Mouse (Mus musculus) left cerebral cortex, postnatal 14 days (tissue): ENCODE results near the gene Tal1. TPM values are rescaled to one million over a fixed set of nuclear protein-coding genes. Genes with fewer than 3 reads are reported as not detected.

Experiments
- DNase-seq, 2 experiments: peaks; one replicate each; pipeline ENCODE4 v3.0.0; 2021 to 2022; ENCODE audit warnings: low spot score in 2 of 2, mixed read lengths in 1 of 2
- intact Hi-C: fragments of 180-260 bp; cut with DNase I; formaldehyde crosslinking; loops from one replicate; pipeline ENCODE4 v1.15.1; 2025
- long read RNA-seq, 2 experiments: library from polyadenylated mRNA; stranded (forward); transcript quantifications; one replicate each; pipeline ENCODE4 v2.0.0; 2021
- total RNA-seq, 2 experiments: library from RNA; stranded (reverse); gene quantifications; 2 replicates each; pipeline ENCODE4 v1.2.3; 2021

Tal1 gene
- total RNA-seq = 1 to 10 TPM; 2.3 to 2.7 TPM
- long read RNA-seq, experiment 1 = 0 reads
- long read RNA-seq, experiment 2, partial matches to known transcripts = 0 of 1 reads
- long read RNA-seq, experiment 2, other reads (novel, unspliced or antisense) = 1 of 1 reads

DNA sequence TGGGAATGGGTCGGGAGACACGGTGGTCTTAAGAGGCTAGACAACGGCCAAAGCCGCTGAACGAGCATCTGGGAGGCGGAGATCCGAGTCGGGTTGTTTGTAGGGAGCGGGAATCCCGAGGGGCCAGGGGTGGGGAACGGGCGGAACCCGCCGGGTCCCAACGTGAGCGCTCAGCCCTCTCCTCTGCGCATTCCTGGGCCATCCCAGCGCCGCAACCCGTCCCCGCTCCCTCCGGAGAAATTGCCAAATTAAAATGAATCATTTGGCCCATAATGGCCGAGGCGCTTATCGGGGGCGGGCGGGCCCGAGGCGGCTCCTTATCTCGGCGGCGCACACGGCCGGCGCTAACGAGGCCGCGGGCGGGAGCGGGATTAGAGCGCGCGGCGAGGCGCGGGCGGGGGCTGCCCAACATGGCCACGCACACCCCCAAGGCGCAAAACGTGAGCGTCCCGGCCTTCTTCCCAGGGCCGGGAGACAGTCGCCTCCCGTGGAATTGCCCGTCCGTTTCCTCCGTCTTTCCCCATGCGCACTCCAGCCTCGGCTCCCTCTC, at the start of gene Tal1:
Tal1 (plus strand) TSS at position 56 of the 550 bp plus-strand sequence.
- no peak for DNase-seq
- intact Hi-C loops = loop anchor here (5.0 kb wide), 2 partner anchors 154 to 881 kb away; partner anchors contain the start of gene Dmbx1

- DNase-seq = no peak
- intact Hi-C loops = no loop called here
Measured at GRCm38 (mm10) chr4:115014276-115014675, 42.0 kb upstream of the Tal1 start.

DNA sequence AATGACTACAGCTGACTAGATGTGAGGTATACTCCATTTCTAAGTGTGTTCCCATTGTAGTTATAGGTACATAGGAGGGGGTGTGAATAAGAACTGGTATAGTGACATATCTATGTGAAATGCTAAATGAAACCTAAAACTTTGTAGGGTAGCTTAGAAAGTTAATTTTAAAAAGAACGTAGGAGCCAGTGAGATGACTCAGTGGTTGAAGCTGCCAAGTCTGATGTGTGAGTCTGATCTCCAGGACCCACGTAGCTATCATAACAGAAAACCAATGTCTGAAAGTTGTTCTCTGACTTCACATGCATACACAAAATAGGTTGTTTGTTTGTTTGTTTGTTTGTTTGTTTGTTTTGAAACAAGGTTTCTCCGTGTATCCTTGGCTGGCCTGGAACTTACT, 36.2 kb upstream of the Tal1 start:
- intact Hi-C loops = no loop called here
- DNase-seq = no peak

DNA sequence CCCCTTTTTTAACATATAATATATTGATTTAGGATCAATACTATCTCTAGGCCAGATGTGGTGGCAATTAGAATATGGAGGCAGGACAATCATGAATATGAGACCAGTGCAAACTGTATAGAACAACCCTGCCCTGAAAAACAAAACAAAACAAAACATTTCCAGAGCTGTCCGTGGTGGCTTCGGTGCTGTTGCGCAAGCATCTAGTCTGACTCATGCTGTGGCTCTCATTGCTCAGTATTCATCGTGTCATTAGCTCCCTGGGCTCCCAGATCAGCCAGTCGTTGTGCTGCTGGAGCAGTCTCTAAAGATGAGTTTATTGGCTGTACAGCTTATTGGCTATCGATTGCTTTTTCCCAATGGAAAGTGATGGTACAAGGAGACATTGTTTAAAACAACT, 21.2 kb upstream of the Tal1 start:
- intact Hi-C loops = loop anchor here (5.0 kb wide), 1 partner anchor 62 kb away; no protein-coding TSS in a partner anchor

DNA sequence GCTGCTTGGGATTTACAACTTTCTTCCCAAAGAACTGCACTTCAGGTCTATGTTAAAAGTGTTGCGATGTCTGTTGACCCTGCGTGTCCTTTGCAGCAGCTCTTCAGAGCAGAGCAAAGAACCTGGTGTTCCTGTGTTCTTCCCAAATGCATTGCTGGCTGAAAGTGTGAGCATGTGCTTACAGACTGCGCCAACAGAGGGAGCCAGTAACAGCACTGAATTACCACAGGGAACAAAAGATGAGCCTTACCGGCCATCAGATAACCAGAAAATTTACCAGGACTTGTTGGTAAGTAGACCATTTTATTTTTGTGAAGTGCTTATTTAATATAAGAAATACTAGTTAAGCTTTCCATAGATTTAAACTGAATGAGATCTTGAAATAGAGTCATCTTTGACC, 18.0 kb upstream of the Tal1 start:
- peak; percentile 35 to 63 for DNase-seq
- intact Hi-C loops = loop anchor here (5.0 kb wide), 1 partner anchor 59 kb away; no protein-coding TSS in a partner anchor

More for the DNA sequence above, 21.2 kb upstream of the Tal1 start:
- DNase-seq = no peak

DNA sequence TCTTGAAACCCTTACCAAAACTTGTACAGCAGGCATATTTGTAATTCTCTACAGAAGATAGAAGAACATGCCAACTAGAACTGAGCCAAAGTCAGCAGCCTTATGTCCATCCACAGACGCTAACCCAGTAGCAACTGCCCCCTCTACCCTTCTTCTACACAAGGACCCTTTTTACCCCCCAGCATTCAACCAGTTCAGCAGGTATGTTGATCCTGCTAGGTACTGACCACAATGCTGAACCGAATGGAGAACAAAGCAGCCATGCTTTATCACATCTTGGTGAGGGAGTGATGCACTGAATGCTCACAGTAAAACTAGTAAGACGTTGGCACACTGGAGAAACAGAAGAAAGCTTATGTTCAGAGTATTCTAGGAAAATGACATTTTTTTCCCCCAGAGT, 10.6 kb upstream of the Tal1 start:
- DNase-seq = no peak
- intact Hi-C loops = loop anchor here (5.0 kb wide), 1 partner anchor 42 kb away; the partner anchor contains the start of gene Pdzk1ip1

DNA sequence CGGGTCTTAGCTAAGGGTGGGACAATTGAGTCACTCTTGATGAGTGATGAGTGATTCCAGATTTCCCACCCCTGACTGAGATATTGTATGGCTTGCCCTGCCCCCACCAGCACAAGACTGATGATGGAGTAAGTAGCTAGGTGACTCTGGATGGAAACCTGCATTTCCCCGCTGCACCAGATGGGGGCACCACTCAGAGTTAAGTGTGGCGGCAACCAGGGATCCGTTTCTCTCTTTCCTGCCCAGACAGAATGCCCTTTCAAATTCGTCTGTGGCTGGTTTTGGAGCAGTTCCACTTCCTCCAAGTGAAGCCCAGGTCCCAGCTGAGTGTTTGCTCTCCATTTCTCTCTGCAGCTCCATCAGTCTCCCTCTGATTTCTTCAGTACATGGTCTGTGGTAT, 8.5 kb upstream of the Tal1 start:
- intact Hi-C loops = loop anchor here (5.0 kb wide), 1 partner anchor 40 kb away; the partner anchor contains the start of gene Pdzk1ip1
- peak; percentile 52 to 64 for DNase-seq

DNA sequence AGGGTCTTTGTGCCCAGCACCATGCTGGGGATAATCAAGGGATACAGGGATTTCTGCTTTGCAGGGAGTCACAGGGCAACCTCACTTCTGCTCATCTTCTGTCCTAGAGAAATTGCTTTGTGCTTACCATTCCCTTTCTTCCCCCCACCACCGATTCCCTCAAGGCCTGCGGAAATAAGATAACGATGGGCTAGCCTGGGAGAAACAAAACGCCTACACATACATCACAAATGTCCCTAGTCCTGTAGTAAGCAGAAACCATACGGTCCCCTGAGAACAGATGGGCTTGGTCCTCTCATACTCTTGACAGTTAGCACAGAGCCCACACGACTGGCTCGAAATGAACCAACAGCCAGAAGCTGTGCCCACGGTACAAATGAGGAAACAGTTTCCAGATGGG, 8.0 kb upstream of the Tal1 start:
- intact Hi-C loops = loop anchor here (5.0 kb wide), 1 partner anchor 39 kb away; the partner anchor contains the start of gene Pdzk1ip1
- no peak for DNase-seq

DNA sequence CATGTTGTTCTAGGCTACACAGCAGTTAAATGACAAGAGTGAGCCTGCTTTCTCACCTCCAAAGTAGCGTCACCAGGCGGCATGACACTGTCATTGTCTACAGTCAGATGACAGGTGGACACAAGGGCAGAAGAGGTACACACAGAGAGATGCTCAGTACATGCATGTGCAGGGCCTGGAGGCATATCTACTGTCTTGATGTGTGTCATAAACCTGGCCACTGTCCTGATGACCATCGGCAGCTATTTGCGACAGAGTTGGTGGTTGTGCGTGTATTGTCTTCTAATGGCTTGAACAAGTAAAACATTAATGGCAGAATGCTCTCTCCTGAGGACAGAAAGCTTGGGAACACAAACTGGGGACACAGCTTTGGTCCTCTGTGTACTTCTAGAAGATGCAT, 5.0 kb upstream of the Tal1 start:
- no peak for DNase-seq
- intact Hi-C loops = no loop called here

GRCm38 (mm10) chr4:115052343-115053005, 3.8 kb upstream of the Tal1 start:
- intact Hi-C loops = no loop called here
- DNase-seq = peak in 1 of 2 experiments; percentile 55

DNA sequence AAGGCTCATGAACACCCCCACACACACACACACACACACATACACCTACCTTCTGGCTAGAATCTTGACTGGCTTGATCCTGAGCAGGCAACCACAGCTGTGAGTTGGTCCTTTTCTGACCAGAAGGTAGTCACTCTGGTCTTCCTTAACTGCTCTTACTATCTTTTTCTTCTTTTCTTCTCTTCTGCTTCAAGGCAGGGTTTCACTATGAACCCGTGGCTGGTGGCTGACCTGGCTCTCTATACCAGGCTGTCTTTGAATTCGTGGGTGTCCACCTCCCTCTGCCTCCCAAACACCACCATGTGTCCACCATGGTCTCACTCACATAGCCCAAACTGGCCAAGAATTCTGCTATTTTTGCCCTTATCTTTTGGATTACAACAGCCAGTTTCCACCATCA, 1.2 kb upstream of the Tal1 start:
- DNase-seq = no peak
- intact Hi-C loops = loop anchor here (5.0 kb wide), 2 partner anchors 153 to 882 kb away; partner anchors contain the start of gene Dmbx1

DNA sequence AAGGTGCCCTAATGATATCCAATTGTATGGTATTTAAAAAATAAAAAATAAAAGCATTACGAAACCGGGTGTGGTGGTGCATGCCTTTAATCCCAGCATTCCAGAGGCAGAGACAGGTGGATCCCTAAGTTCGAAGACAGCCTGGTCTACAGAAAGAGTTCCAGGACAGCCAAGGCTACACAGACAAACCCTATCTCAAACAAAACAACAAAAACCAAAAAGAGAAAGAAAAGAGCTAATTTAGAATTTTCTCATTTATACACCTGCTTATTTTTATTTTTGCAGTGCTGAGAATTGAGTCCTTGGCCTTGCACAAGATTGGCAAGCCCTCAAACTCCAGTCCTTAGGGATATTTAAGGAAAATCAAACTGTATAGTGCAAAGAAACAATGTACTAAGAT, 535 bp upstream of the Tal1 start:
- DNase-seq = no peak
- intact Hi-C loops = loop anchor here (5.0 kb wide), 2 partner anchors 153 to 882 kb away; partner anchors contain the start of gene Dmbx1

GRCm38 (mm10) chr4:115056921-115057673, 871 bp downstream of the Tal1 start:
- peak in 1 of 2 experiments; percentile 41 for DNase-seq
- intact Hi-C loops = loop anchor here (5.0 kb wide), 2 partner anchors 155 to 880 kb away; partner anchors contain the start of gene Dmbx1

- intact Hi-C loops = loop anchor here (5.0 kb wide), 2 partner anchors 155 to 880 kb away; partner anchors contain the start of gene Dmbx1
- DNase-seq = no peak
Measured at GRCm38 (mm10) chr4:115057674-115058316, 1.6 kb downstream of the Tal1 start.

DNA sequence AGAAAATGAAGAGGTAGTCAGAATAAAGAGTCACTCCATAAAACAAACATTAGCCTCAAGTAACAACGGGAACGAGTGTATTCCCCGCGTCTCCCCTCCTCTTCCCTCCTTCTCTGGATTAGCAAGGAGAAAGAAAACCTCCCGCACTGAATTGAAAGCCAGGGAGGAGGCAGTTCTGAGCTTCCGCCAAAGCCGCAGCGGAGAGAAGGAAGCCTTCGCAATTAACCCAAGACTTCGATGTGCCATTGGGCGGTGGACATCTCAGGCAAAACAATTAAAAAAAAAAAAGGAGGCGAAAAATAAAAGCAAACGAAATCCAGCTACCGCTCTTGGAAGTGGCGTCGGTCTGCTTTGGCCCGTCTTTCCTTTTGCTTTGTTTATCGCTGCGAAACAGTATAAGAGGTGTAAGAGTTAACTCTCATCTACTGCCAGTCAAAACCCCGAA, 2.1 kb downstream of the Tal1 start:
- intact Hi-C loops = loop anchor here (5.0 kb wide), 2 partner anchors 156 to 879 kb away; partner anchors contain the start of gene Dmbx1
- DNase-seq = no peak

DNA sequence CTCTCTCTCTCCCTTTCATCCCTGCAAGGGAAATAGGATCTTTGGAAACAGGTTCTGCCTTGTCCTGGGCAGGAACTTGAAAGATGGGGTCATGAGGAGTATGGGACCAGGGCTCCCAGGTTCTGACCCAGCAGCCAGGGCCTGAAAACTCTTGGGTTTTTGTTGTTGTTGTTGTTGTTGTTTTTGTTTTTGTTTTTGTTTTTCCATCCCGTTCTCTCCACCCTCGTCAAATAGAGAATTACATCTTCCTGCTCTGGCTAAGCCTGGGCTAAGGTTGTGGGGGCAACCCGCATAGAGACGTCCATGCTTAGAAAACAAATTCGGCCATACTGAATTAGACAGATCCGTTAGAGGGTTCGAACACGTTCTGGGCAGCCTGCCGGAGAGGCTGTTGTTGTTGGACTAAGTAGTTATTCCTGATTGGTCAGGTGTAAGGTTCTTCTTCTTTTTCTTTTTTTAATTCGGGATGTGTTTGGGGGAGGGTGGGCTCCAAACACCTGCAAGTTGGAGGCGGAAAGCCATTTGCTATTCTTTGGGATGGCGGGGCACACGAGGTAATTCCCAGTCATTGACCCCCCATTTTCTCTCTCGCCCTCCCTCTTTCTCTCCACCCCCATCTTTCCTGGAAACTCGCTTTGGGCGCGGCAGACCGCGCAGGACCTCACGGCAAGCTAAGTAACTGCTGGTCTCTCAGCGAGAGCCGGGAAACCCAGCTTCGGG, 2.8 kb downstream of the Tal1 start:
- DNase-seq = no peak
- intact Hi-C loops = loop anchor here (5.0 kb wide), 2 partner anchors 157 to 878 kb away; partner anchors contain the start of gene Dmbx1

DNA sequence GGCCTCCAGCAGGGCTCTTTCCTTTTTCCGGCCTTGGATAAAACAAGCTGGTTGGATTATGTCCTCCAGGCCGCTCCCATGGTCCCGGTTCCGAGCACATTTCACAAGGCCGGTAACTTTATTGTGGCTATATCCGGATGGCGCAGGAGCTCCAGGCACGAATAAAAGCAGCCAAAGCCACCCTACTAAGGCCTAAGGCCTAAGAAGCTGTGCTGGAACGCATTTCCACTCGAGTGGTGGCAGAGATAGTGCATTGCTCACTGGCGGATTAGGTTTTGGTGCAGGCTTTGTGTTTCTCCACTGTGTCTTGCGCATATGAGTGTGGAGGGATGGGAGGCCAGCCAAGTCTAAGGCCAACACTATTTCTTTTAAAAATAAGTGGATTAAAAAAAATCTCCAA, 3.6 kb downstream of the Tal1 start:
- DNase-seq = no peak
- intact Hi-C loops = loop anchor here (5.0 kb wide), 2 partner anchors 158 to 877 kb away; partner anchors contain the start of gene Dmbx1

DNA sequence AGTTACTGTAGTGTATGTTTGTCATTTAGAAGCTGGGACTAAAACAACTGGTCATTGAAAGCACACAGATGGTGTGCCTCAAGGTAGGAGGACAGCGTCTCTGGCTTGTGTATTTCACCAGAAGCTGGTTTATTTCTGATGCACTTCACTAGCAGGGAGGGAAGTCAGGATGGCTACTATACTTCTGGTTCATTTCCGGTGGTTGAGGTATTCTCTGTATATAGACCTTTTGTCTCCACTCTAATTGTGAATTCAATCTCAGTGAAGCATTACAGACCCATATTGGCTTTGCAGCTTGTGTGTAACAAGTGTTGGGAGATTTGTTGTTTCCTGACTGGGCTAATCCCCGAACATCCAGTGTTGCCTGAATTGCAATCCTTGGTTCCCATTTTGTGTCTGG, 4.5 kb downstream of the Tal1 start:
- intact Hi-C loops = no loop called here
- DNase-seq = no peak
